Comparison of ENCODE assay signal across 9 mouse cellular contexts in the genomic region with DNA sequence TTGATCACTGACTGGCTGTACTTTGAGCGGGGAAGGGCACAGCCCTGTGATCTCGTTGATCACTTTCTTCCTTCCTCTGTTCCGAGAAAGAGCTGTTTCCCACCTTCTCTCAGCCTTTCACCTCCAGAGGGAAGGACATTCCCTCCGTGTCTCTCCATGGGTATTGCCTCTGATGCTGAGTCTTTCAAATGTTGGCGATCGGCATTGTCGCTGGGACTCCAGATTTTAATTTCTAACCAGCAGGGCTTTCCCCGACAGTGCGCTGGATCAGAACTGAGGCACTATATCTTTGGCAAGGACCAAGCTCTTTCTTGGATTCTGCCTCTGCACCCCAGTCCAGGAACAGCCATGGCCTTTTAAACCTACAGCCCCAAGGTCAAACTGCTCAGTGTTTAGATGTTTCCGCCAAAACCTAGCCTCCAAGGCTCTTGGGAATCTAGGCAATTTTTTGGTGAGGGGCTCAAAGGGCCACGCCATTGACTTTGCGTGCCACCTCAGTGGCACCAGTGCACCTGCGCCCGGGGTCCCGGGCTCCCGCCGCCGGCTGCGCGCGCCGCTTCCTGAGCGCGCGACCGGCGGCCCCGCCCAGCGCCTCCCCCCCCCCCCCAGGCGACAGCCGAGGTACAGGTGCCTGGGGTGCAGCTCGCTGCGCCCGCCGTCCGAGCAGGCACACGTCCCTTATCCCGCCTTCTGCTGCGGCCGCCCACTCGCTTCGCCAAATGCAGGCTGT. TPM values are rescaled to one million over a fixed set of nuclear protein-coding genes. Genes with fewer than 3 reads are reported as not detected.
DNase-seq lines count a peak whose midpoint lies in the region; ATAC-seq and TF ChIP-seq lines count a peak whose summit lies in the region.
"Had no signal": no experiment of that assay in that cellular context is flagged by ENCODE, and none has a peak within 500 bp of the region (broad histone marks: within the 10 kb centered on the region; RNA-seq: fewer than 3 reads in every experiment).

Gene Skap1 (plus strand): TSS at position 608 of the 730 bp plus-strand sequence.

- no peaks in the 10 kb centered on the region for H3K9me3 ChIP-seq in hindbrain, postnatal 0 days (ENCODE audit: low read length)
- H3K9me3 ChIP-seq in midbrain, embryonic 14.5 days (ENCODE audit: control insufficient read depth, low read length) = no peaks in the 10 kb centered on the region

- peak; percentile 8 for DNase-seq in kidney, adult 18-20 months
- DNase-seq in kidney, adult 11 months = no peak
- peak; percentile 10 for DNase-seq in adrenal gland, postnatal 25 days
- DNase-seq in hindbrain, postnatal 0 days (ENCODE audit: low spot score) = no peak
- no peak for DNase-seq in midbrain, embryonic 14.5 days
- no peak for DNase-seq in left cerebral cortex, postnatal 25 days (ENCODE audit: low spot score in 2 of 2)
- DNase-seq in right cerebral cortex, adult 18-20 months = no peak

- no peak within 1 kb of the TSS for H3K27ac ChIP-seq in hindbrain, postnatal 0 days
- no peak within 1 kb of the TSS for H3K27ac ChIP-seq in midbrain, embryonic 14.5 days (replicated peaks; ENCODE audit: low read depth, low read length)

- ATAC-seq in hindbrain, postnatal 0 days = no peak
- no peak for ATAC-seq in midbrain, embryonic 14.5 days (ENCODE audit: low FRiP score, low TSS enrichment)
- ATAC-seq in granulocyte monocyte progenitor cell, adult 5-6 weeks (replicated peaks; ENCODE audit: poor library complexity, severe bottlenecking) = no peak
- ATAC-seq: Patski had no signal

- TF ChIP-seq CTCF in hindbrain, postnatal 0 days (IDR thresholded peaks at IDR 0.05; ENCODE audit: low read depth) = no peak

- H3K36me3 ChIP-seq in hindbrain, postnatal 0 days (ENCODE audit: insufficient read depth, low read length) = no peaks in the 10 kb centered on the region
- H3K36me3 ChIP-seq in midbrain, embryonic 14.5 days (ENCODE audit: control insufficient read depth, insufficient read depth, low read length) = no peaks in the 10 kb centered on the region

- H3K4me3 ChIP-seq in hindbrain, postnatal 0 days (ENCODE audit: low read length) = peak within 1 kb of the TSS; percentile 35
- H3K4me3 ChIP-seq in midbrain, embryonic 14.5 days (replicated peaks; ENCODE audit: low read depth, low read length) = peak within 1 kb of the TSS; percentile 30

- no peak within 1 kb of the TSS; the same call in 1 of the 2 replicates for H3K9ac ChIP-seq in hindbrain, postnatal 0 days (replicated peaks; ENCODE audit: low read length)
- H3K9ac ChIP-seq in midbrain, embryonic 14.5 days (replicated peaks; ENCODE audit: low read length) = peak within 1 kb of the TSS; percentile 34; the same call in 1 of the 2 replicates

- peaks cover 21% of the 10 kb centered on the region for H3K4me1 ChIP-seq in hindbrain, postnatal 0 days (ENCODE audit: insufficient read depth, low read length)
- H3K4me1 ChIP-seq in midbrain, embryonic 14.5 days (ENCODE audit: control insufficient read depth, insufficient read depth, low read length) = peaks cover 35% of the 10 kb centered on the region

- WGBS in hindbrain, postnatal 0 days = 6% methylated on average over 39 of the region's 42 CpGs
- WGBS in midbrain, embryonic 14.5 days = 5% methylated on average over 40 of the region's 42 CpGs

- H3K27me3 ChIP-seq in hindbrain, postnatal 0 days (ENCODE audit: insufficient read depth, low read length) = no peaks in the 10 kb centered on the region
- peaks cover 4% of the 10 kb centered on the region; the same call in 1 of the 2 replicates for H3K27me3 ChIP-seq in midbrain, embryonic 14.5 days (ENCODE audit: control insufficient read depth, insufficient read depth, low read length)
- H3K27me3 ChIP-seq: Patski had no signal

- intact Hi-C loops in left cerebral cortex, postnatal 25 days (cut with DNase I) = no loop called here

- peak within 1 kb of the TSS; percentile 65 for H3K4me2 ChIP-seq in hindbrain, postnatal 0 days (ENCODE audit: low read depth, low read length)
- peak within 1 kb of the TSS; percentile 61 for H3K4me2 ChIP-seq in midbrain, embryonic 14.5 days (ENCODE audit: low read length)

RNA-seq across cellular contexts. Expression of gene Skap1, which starts in this region (rescaled TPM):
- 6.7 and 7.4 TPM in 2 replicates for total RNA-seq in adrenal gland, postnatal 25 days (2021)
- total RNA-seq in hindbrain, postnatal 0 days (2014; rRNA removed) = 0.83 and 2.5 TPM in 2 replicates
- 5.7 and 7.4 TPM in 2 replicates for polyA plus RNA-seq in hindbrain, postnatal 0 days (2015; fragmentation: Nextera tagmentation; extraction: Ambion mirVana)
- 2.9 and 3.9 TPM in 2 replicates for polyA plus RNA-seq in midbrain, embryonic 14.5 days (2014; fragmentation: Nextera tagmentation; extraction: Ambion mirVana)
- total RNA-seq in granulocyte monocyte progenitor cell, adult 5-6 weeks (2014; fragmentation: Nextera tagmentation) = not detected in 2 replicates
- 0.22 and 0.98 TPM in 2 replicates for total RNA-seq in granulocyte monocyte progenitor cell, adult 5-6 weeks (2017)
- 1 to 10 TPM; 1.3 to 1.9 TPM for total RNA-seq in left cerebral cortex, postnatal 25 days (2021)

Comparison
In these comparisons a context has a peak if more than half of its experiments do, and no peak if none do; other contexts are left out.
1. DNase-seq: peak in kidney, adult 18-20 months (single experiment) and adrenal gland, postnatal 25 days (single experiment); none in kidney, adult 11 months (single experiment), hindbrain, postnatal 0 days (single experiment), midbrain, embryonic 14.5 days (single experiment), left cerebral cortex, postnatal 25 days (0 of 2) and right cerebral cortex, adult 18-20 months (single experiment).